Mouse (Mus musculus) kidney, embryonic 15.5 days (tissue): ENCODE measurements around the gene Psd4. TPM values are rescaled to one million over a fixed set of nuclear protein-coding genes. Genes with fewer than 3 reads are reported as not detected.
A peak's percentile ranks its signal among the peaks of the same experiment; 100 is the strongest.

Experiments used
- ATAC-seq: fragments of 200-750 bp; cut with Nextera tagmentation; replicated peaks from 2 replicates; pipeline ENCODE4 v1.8.0; 2017; ENCODE audit warnings: moderate TSS enrichment; ENCODE audit not compliant: low FRiP score
- H3K27ac ChIP-seq: fragments of 300-500 bp; sonication (generic); 2 replicates; pipeline ENCODE4 v1.5.1; 2015; ENCODE audit warnings: mild to moderate bottlenecking, inconsistent platforms
- H3K27me3 ChIP-seq: fragments of 300-500 bp; sonication (generic); 2 replicates; pipeline ENCODE4 v1.6.1; 2015; ENCODE audit warnings: inconsistent platforms
- H3K36me3 ChIP-seq: fragments of 300-500 bp; sonication (generic); 2 replicates; pipeline ENCODE4 v1.6.1; 2015; ENCODE audit warnings: inconsistent platforms
- H3K4me1 ChIP-seq: fragments of 300-500 bp; sonication (generic); 2 replicates; pipeline ENCODE4 v1.6.1; 2015; ENCODE audit warnings: inconsistent platforms
- H3K4me2 ChIP-seq: fragments of 300-500 bp; sonication (generic); 2 replicates; pipeline ENCODE4 v1.6.1; 2015; ENCODE audit warnings: moderate library complexity, mild to moderate bottlenecking, inconsistent platforms
- H3K4me3 ChIP-seq: fragments of 300-500 bp; sonication (generic); replicated peaks from 2 replicates; pipeline ENCODE4 v1.5.1; 2015; ENCODE audit warnings: mild to moderate bottlenecking, inconsistent platforms
- H3K9ac ChIP-seq: fragments of 300-500 bp; sonication (generic); 2 replicates; pipeline ENCODE4 v1.6.1; 2015; ENCODE audit warnings: mild to moderate bottlenecking, inconsistent platforms
- H3K9me3 ChIP-seq: fragments of 300-500 bp; sonication (generic); replicated peaks from 2 replicates; pipeline ENCODE4 v1.6.1; 2016; ENCODE audit warnings: inconsistent platforms
- WGBS: fragments of 180-500 bp; shearing (Covaris S2); methylation state at CpG from one replicate; pipeline ENCODE4 v1.1.7; 2015; ENCODE audit warnings: mixed read lengths; 5-methylcytosine and 5-hydroxymethylcytosine counted together
- polyA plus RNA-seq: library from polyadenylated mRNA; unstranded; fragments of >200 nt; fragmentation: Nextera tagmentation; extraction: Ambion mirVana; gene quantifications from 2 replicates; pipeline ENCODE4 v1.2.1, GENCODE M21; 2015

The Psd4 gene
- polyA plus RNA-seq, 1 experiment from 2014 or later: 2.3 TPM

DNA sequence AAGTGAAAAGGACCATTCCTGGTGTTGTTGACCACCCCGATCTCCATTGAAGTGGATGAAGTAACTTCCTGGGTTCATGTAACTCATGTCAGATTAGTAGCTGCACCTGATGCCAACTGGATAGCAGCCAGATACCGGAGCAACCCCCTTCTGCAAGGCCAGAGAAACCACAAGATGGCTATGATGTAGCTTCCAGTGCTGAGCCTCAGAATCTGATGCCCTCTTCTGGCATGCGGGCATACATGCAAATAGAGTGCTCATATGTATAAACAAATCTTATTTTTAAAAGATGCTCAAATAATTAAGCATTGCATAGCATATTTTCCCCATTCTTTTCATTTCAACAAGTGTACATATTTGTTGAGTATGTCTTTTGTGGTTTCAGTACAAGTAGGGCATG, 3.6 kb upstream of the Psd4 start:
- Histone ChIP-seq H3K9me3 (no peaks in the 10 kb centered on the region), H3K9ac (no peak overlapping the region), H3K27me3 (0 out of 2 replicates have a peak, but pooled peaks cover 5% of the 10 kb centered on the region), H3K4me2 (no peak overlapping the region), H3K36me3 (no peaks in the 10 kb centered on the region), H3K4me1 (peaks cover 11% of the 10 kb centered on the region), H3K27ac (no peak overlapping the region), H3K4me3 (no peak overlapping the region)
- no peak for ATAC-seq
- WGBS: 79% methylated on average over 3 of the region's 3 CpGs

DNA sequence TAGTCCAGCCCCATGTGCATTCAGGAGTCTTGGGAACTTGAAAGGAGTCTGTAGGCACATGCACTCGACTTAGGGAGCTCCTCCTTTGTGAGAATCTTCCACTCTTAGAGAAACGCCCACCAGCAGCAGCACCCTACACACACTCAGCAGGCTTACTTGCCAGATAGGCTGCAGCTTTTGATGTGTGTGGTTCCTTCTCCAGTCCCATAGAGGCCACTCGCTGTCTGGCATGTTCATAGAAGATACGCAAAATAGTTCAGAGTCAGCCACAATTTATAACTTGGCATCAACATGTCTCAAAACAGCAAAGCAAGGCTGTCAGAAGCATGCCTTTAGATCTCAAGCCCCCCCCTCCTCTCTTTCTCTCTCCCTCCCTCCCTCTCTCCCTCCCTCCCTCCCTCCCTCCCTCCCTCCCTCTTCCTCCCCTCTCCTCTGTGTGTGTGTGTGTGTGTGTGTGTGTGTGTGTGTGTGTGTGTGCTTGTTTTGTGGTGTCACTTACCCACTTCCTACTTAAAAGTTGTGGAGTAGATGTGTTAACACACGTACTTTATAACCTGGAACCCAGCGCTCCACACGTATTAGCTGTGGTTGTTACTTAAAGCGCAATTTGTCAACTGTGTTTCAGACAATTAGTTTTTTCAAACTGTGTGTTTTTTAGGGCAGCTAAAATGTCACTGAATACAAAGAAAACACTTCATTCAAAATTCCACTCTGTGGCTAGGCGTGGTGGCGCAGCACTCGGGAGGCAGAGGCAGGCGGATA, 985 bp upstream of the Psd4 start:
- ATAC-seq: no peak
- Histone ChIP-seq H3K27ac (no peak overlapping the region), H3K27me3 (0 out of 2 replicates have a peak, but pooled peaks cover 5% of the 10 kb centered on the region), H3K4me3 (no peak overlapping the region), H3K4me2 (no peak overlapping the region), H3K4me1 (peaks cover 11% of the 10 kb centered on the region), H3K9me3 (no peaks in the 10 kb centered on the region), H3K36me3 (no peaks in the 10 kb centered on the region), H3K9ac (no peak overlapping the region)
- 69% methylated on average over 12 of the region's 12 CpGs for WGBS

DNA sequence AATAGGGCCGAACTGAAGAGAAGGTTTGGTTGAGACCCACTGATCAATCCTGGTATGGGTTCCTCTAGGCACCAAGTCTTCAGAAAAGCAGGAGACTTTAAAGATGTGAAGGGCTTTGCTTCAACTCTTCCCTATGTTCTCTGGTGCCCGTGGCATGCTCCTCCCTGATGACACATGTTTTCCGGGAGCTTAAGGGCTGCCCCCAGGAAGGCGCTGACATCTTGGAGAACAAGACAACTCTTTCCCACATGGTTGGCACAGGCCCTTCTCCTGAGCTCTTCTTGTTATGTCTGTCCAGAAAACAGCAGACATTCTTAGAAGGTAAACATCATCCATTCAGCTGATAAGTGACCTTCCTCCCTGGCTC, 498 bp downstream of the Psd4 start:
- 58% methylated on average over 4 of the region's 4 CpGs for WGBS
- ATAC-seq: 0 out of 2 replicates have a peak, but pooled peaks have one; percentile 16

DNA sequence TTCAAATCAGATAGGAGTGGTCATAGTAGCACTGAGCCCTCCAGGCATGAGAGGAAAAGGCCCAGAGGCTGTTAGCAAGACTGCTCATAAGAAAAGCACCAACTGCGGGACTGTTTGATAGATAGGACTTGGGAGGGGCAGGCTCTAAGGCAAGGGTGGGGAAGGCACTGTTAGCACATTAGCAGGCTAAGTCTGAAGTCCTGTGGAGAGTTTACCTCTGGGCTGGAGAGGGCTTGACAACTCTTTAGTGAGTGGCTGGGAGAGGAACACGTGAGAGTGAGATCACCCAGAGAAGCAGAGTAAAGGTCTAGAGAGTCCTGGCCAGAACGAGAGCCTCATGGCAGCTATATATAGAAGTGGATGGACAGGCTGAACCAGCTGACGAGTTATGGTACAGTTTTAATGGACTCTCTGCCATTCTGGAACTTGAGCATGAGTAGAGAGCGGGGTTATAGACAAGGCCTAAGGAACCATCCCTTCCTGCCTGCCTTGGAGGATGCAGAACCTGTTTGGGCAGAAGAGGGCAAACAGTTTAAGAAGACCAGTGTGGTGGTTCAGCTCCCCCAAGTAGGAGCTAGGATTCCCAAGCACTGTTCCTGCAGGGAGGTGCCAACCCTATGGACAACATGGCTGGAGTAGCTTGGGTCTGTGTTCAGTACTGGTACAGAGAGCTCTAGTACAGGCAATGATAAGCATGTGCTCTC, 11.5 kb downstream of the Psd4 start:
- Histone ChIP-seq H3K9ac (no peak overlapping the region), H3K4me3 (no peak overlapping the region), H3K27me3 (no peaks in the 10 kb centered on the region), H3K4me1 (no peaks in the 10 kb centered on the region), H3K4me2 (no peak overlapping the region), H3K9me3 (no peaks in the 10 kb centered on the region), H3K27ac (no peak overlapping the region), H3K36me3 (no peaks in the 10 kb centered on the region)
- WGBS: 79% methylated on average over 5 of the region's 5 CpGs
- no peak for ATAC-seq

More for the DNA sequence above, 498 bp downstream of the Psd4 start:
- 0 out of 2 replicates have a peak, but pooled peaks cover 5% of the 10 kb centered on the region for H3K27me3 ChIP-seq
- no peaks in the 10 kb centered on the region for H3K9me3 ChIP-seq
- peak overlapping the region; percentile 64 for H3K4me2 ChIP-seq
- no peak overlapping the region for H3K9ac ChIP-seq
- H3K36me3 ChIP-seq: no peaks in the 10 kb centered on the region
- peaks cover 11% of the 10 kb centered on the region for H3K4me1 ChIP-seq
- no peak overlapping the region for H3K27ac ChIP-seq
- H3K4me3 ChIP-seq: peak overlapping the region; percentile 38

DNA sequence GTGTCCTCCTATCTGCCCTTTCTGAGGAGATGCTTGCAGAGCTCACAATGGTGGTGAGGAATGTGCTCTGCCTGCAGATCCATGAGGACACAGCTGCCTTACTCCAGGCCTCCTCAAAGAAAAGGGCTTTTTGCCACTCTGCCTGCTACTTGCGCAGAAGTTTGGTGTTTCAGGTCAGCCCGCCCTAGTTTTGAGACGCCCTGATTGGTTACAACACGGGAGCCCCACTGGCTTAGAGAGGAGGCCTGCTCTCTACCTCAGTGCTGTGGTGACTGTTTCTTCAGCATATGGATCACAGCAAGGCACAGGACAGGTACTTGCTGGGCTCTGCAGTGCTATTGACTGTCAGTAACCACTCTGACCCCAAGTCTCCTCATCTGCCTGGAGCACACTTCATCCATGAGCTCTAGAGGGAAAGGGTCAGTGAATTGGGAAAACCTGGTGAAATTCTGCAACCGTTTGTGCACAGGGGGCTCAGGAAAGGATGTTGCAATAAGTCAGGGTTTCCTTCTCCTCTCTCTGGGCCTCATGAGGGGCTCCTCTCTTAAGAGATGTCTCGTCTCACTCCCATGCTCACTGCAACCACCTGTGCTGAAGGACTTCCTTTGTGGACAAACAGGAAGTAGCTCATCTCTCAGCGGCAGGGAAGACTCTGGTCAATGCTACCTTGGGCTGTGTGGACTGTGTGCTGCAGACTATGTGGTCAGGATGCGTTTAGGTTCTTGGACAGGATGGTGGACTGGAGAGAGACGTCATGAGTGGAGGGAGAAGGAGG, 15.3 kb downstream of the Psd4 start:
- WGBS: 77% methylated on average over 9 of the region's 9 CpGs

DNA sequence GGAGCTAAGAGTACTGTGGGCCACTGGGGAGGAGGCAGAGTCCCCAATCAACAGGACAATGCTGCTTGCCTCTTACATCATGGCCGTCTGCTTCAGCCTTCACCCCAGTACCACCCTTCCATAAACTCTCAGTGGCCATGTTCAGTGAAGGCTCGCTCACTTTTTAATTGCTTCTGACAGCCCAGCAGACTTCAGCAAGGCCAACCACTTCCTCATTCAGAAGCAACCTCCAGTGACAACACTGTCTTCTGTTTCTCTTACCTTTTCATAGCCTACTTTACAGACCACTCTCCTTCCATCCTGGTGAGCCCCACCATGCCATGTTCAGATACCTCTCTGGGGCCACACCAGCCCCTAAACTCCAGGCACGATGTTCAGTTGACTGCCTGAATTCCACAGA, 16.3 kb downstream of the Psd4 start:
- WGBS: 75% methylated on average over 3 of the region's 3 CpGs
- no peak for ATAC-seq

More for the DNA sequence above, 15.3 kb downstream of the Psd4 start:
- Histone ChIP-seq H3K27ac (no peak overlapping the region), H3K4me1 (no peaks in the 10 kb centered on the region; the same call in 1 of the 2 replicates), H3K36me3 (no peaks in the 10 kb centered on the region), H3K4me2 (no peak overlapping the region), H3K27me3 (no peaks in the 10 kb centered on the region), H3K9ac (no peak overlapping the region), H3K4me3 (no peak overlapping the region), H3K9me3 (no peaks in the 10 kb centered on the region)
- no peak for ATAC-seq

DNA sequence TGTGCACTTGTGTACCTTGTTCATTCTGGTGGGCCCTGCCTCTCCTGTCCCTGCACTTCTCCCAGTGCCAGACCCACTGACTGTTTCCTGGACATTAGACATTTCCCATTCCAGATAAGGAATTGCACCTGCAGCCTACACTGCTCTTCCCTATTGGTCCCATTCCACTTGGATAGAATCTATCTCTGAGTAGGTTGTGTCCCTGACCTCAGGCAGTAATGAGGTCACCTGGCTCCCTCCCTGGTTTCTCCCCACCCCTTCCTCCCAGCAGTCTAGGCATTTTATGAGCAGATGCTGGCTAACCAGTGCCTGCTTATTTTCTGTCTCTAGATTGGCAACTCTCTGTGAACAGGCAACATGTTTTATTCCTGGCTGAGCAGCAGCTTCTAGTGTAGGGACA, 17.0 kb downstream of the Psd4 start:
- H3K9ac ChIP-seq: no peak overlapping the region
- ATAC-seq: no peak
- no peak overlapping the region for H3K4me3 ChIP-seq
- no peak overlapping the region for H3K27ac ChIP-seq
- no peaks in the 10 kb centered on the region for H3K27me3 ChIP-seq
- H3K4me2 ChIP-seq: no peak overlapping the region
- H3K36me3 ChIP-seq: no peaks in the 10 kb centered on the region
- H3K4me1 ChIP-seq: no peaks in the 10 kb centered on the region; the same call in 1 of the 2 replicates
- no peaks in the 10 kb centered on the region for H3K9me3 ChIP-seq

More for the DNA sequence above, 16.3 kb downstream of the Psd4 start:
- Histone ChIP-seq H3K9me3 (no peaks in the 10 kb centered on the region), H3K36me3 (no peaks in the 10 kb centered on the region), H3K4me1 (no peaks in the 10 kb centered on the region; the same call in 1 of the 2 replicates), H3K9ac (no peak overlapping the region), H3K4me2 (no peak overlapping the region), H3K4me3 (no peak overlapping the region), H3K27ac (no peak overlapping the region), H3K27me3 (no peaks in the 10 kb centered on the region)

DNA sequence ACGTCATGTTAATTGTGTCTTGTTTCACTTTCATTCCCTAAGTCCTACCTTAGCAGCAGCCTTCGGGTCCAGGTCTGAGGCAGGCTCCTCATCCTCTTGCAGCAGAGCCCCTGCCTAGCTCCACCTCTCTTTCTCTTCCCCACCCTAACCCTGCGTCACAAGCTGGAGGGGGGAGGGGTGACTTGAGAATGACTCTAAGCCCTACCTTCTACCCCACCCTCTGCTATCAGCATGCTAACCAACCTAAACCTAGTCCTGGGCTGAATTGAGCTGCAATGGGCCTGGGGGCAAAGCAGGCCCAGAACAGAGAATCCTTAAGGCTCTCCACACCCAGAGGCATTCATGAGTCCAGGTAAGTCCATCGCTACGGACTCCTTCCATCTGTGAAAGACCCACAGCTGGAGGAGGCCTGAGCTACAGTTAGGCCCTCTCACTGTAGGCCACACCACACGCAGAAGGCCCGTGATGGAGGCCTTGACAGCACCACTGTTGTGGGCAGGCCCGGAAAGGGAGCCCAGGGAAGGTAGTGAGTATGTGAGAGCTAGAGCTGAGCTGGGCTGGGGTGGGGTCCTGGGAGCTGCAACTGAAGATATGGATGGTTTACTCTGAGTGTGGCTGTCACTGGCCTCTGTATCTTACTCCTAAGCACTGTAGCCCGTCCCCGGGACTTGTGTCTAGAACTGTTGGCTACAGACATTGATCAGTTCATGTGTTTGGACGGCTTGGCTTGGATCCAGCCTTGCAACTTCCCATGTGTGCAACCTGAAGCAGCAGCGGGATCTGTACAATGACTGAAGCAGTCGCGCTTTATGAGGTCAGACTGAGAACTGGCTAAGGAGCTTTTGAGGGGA, 18.0 kb downstream of the Psd4 start:
- H3K27me3 ChIP-seq: no peaks in the 10 kb centered on the region
- no peak overlapping the region for H3K27ac ChIP-seq
- no peak for ATAC-seq
- H3K9ac ChIP-seq: no peak overlapping the region
- H3K36me3 ChIP-seq: no peaks in the 10 kb centered on the region
- no peak overlapping the region for H3K4me3 ChIP-seq
- no peak overlapping the region for H3K4me2 ChIP-seq
- H3K4me1 ChIP-seq: no peaks in the 10 kb centered on the region; the same call in 1 of the 2 replicates
- H3K9me3 ChIP-seq: no peaks in the 10 kb centered on the region
- 81% methylated on average over 14 of the region's 14 CpGs for whole genome bisulfite sequencing

DNA sequence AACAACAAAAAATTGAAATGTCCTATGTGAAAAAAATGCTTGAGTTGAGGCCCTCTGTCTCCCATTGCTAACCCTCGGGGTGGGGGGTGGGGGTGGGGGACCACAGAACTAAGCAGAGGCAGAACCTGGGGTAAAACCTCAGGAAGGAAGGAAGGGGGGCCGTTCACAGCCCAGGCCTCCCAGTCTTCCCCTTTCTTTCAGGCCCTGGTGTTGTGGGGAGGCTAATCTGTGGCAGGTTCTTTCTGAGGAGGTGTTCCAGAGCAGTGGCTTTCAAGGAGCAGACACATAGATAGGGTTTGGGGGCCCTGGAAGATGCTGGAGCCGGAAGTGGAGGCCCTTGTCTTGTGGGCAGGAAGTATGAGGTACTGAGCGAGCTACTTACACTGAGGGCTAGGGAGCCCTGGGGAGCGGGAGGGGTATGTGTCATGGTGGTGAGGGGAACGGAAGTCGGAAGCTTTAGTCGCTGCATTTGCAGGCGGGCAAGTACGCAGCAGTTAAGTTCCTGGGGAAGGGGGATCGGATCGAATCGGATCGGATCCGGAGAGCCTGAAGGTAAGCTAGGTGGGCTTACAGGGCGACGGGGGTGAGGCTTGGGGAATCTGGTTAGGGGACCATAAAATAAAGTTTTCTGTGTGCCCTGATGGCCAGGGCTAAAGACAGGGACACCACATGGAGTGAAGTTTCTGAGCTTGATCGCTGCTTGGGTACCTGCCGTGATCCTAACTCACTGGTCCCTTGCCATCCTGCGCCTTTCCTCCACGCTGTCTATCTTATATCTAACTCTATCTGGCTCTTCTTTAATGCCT, 19.0 kb downstream of the Psd4 start:
- WGBS: 89% methylated on average over 21 of the region's 21 CpGs
- Histone ChIP-seq H3K27ac (no peak overlapping the region), H3K36me3 (no peaks in the 10 kb centered on the region), H3K4me1 (no peaks in the 10 kb centered on the region; the same call in 1 of the 2 replicates), H3K4me2 (no peak overlapping the region), H3K9ac (no peak overlapping the region), H3K4me3 (no peak overlapping the region), H3K27me3 (no peaks in the 10 kb centered on the region), H3K9me3 (no peaks in the 10 kb centered on the region)
- ATAC-seq: no peak

DNA sequence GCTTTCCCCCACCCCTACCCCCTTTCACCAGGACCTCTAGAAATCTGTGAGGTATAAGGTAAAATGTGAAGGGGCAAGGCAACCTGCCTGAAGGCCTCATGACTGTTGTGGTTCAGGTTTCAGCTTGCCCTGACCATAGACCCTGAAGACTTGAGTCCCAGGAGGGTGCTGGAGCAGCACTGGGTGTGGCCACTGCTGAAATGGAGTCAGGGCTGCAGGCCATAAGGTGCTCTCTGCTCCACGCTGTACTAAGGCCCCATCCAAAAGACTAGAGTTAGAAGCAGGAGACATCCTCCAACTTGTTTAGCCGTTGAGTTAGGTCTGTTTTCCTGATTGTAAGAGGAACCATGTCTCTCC, 19.6 kb downstream of the Psd4 start:
- WGBS: 82% methylated on average over 2 of the region's 2 CpGs
- no peak overlapping the region for H3K4me2 ChIP-seq
- no peaks in the 10 kb centered on the region for H3K27me3 ChIP-seq
- no peak overlapping the region for H3K9ac ChIP-seq
- no peaks in the 10 kb centered on the region for H3K36me3 ChIP-seq
- ATAC-seq: no peak
- H3K27ac ChIP-seq: no peak overlapping the region
- H3K9me3 ChIP-seq: no peaks in the 10 kb centered on the region
- H3K4me3 ChIP-seq: no peak overlapping the region
- H3K4me1 ChIP-seq: no peaks in the 10 kb centered on the region; the same call in 1 of the 2 replicates
